Mouse (Mus musculus) erythroblast, embryonic 14.5 days (primary cell): ENCODE data around the gene Macf1.

Source experiments
- GATA1 ChIP-seq: IDR thresholded peaks from 2 replicates; pipeline ENCODE4 v1.6.1; 2012; ENCODE audit warnings: low read length, inconsistent platforms, mixed read lengths
- TAL1 ChIP-seq: IDR thresholded peaks from 3 replicates; pipeline ENCODE4 v1.6.1; 2012; ENCODE audit warnings: low read length, inconsistent platforms, mixed read lengths

DNA sequence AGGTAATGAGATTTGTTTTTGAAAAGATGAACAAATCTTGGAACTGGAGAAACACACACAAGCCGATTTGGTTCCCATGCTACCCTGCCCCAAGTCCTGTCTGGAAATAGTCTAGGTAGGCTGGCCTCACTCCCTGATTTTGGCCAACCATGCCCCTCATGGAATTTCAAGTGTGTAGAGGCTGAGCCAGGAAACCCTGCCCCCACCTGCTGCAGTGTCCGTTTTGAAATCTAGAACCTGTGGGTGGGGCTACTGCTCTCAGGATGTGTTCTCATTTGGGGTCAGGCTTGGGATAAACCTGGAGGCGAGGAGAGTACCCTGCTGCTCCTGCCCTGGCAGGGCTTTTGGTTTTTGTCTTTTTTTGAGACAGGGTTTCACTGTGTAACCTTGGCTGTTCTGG lies 375.9 kb downstream of the Macf1 start:
- no peak for TF ChIP-seq TAL1
- no peak for TF ChIP-seq GATA1
